Mouse (Mus musculus) stomach, embryonic 14.5 days (tissue): Measurements from ENCODE around the gene 4931428F04Rik. TPM values are rescaled to one million over a fixed set of nuclear protein-coding genes. Genes with fewer than 3 reads are reported as not detected.
"Not testable (repeated sequence)": the region's sequence is repeated elsewhere in the genome, so short reads cannot be mapped to it uniquely, and the experiment has no call there.

Experiments
- ATAC-seq: fragments of 200-750 bp; cut with Nextera tagmentation; 2 replicates; pipeline ENCODE4 v1.8.0; 2017; ENCODE audit warnings: low read depth, moderate TSS enrichment; ENCODE audit not compliant: insufficient number of reproducible peaks, insufficient read depth, low FRiP score
- H3K27ac ChIP-seq: fragments of 300-500 bp; sonication (generic); 2 replicates; pipeline ENCODE4 v1.5.1; 2014; ENCODE audit warnings: mild to moderate bottlenecking, low read length, moderate library complexity, mixed read lengths
- H3K27me3 ChIP-seq: fragments of 300-500 bp; sonication (generic); 2 replicates; pipeline ENCODE4 v1.6.1; 2014; ENCODE audit warnings: low read length, control low read depth, mixed read lengths; ENCODE audit not compliant: control insufficient read depth, insufficient read depth
- H3K36me3 ChIP-seq: fragments of 300-500 bp; sonication (generic); 2 replicates; pipeline ENCODE4 v1.6.1; 2014; ENCODE audit warnings: mild to moderate bottlenecking, control low read depth, low read length, moderate library complexity, mixed read lengths; ENCODE audit not compliant: control insufficient read depth, insufficient read depth
- H3K4me1 ChIP-seq: fragments of 300-500 bp; sonication (generic); 2 replicates; pipeline ENCODE4 v1.6.1; 2014; ENCODE audit warnings: low read length, control low read depth, mixed read lengths; ENCODE audit not compliant: control insufficient read depth, insufficient read depth
- H3K4me2 ChIP-seq: fragments of 300-500 bp; sonication (generic); replicated peaks from 2 replicates; pipeline ENCODE4 v1.6.1; 2014; ENCODE audit warnings: low read depth, low read length, control low read depth
- H3K4me3 ChIP-seq: fragments of 300-500 bp; sonication (generic); 2 replicates; pipeline ENCODE4 v1.5.1; 2014; ENCODE audit warnings: low read depth, low read length, control low read depth
- H3K9ac ChIP-seq: fragments of 300-500 bp; sonication (generic); replicated peaks from 2 replicates; pipeline ENCODE4 v1.6.1; 2014; ENCODE audit warnings: low read depth, mild to moderate bottlenecking, control low read depth, low read length, moderate library complexity, mixed read lengths
- H3K9me3 ChIP-seq: fragments of 300-500 bp; sonication (generic); 2 replicates; pipeline ENCODE4 v1.6.1; 2016; ENCODE audit warnings: low read depth, low read length, control low read depth; ENCODE audit not compliant: control insufficient read depth
- WGBS: fragments of 180-500 bp; shearing (Covaris S2); extraction: QIAGEN DNeasy Blood & Tissue Kit; methylation state at CpG from one replicate; pipeline ENCODE4 v1.1.7; 2014; 5-methylcytosine and 5-hydroxymethylcytosine counted together
- polyA plus RNA-seq: library from polyadenylated mRNA; unstranded; fragments of >200 nt; fragmentation: Nextera tagmentation; extraction: Ambion mirVana; gene quantifications from 2 replicates; pipeline ENCODE4 v1.2.1, GENCODE M21; 2014

Gene 4931428F04Rik
- polyA plus RNA-seq, 1 experiment from 2014 or later = 10.3 TPM

DNA sequence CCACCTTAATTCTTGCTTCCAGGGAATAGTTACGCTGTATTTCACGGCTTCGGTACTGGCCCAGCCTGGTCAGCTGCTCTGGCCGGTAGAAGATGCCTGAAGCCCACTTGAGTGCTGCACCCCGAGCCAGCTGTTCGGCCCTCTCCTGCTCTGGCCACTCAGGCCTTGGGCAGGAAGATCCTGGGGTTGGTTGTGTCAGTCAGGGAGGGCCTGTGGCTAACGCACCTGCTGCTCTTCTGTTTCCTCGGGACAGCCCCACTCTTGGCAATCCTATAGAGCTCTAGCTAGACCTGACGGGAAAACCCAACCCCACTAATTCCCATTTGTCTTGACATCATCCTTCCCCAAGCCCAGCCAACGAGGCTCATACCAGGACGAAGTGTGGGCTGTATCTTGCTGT is 5.6 kb upstream of the 4931428F04Rik start:
- H3K4me3 ChIP-seq = no peak overlapping the region
- ATAC-seq = no peak
- 0 out of 2 replicates have a peak, but pooled peaks cover 4% of the 10 kb centered on the region for H3K27me3 ChIP-seq
- no peak overlapping the region; the same call in 1 of the 2 replicates for H3K27ac ChIP-seq
- H3K4me2 ChIP-seq = no peak overlapping the region
- H3K9me3 ChIP-seq = no peaks in the 10 kb centered on the region
- peaks cover 20% of the 10 kb centered on the region for H3K4me1 ChIP-seq
- WGBS = 70% methylated on average over 11 of the region's 11 CpGs
- no peak overlapping the region for H3K9ac ChIP-seq
- peaks cover 5% of the 10 kb centered on the region for H3K36me3 ChIP-seq

- Histone ChIP-seq H3K27me3 (0 out of 2 replicates have a peak, but pooled peaks cover 4% of the 10 kb centered on the region), H3K4me3 (no peak overlapping the region), H3K27ac (no peak overlapping the region), H3K9ac (no peak overlapping the region), H3K4me2 (no peak overlapping the region), H3K4me1 (peaks cover 25% of the 10 kb centered on the region), H3K36me3 (peaks cover under 1% of the 10 kb centered on the region), H3K9me3 (no peaks in the 10 kb centered on the region)
- no peak for ATAC-seq
- WGBS = 63% methylated on average over 9 of the region's 9 CpGs
Measured at GRCm38 (mm10) chr8:105294776-105295175, 5.1 kb upstream of the 4931428F04Rik start.

GRCm38 (mm10) chr8:105293405-105293804 is 3.7 kb upstream of the 4931428F04Rik start:
- H3K4me1 ChIP-seq = peaks cover 22% of the 10 kb centered on the region

DNA sequence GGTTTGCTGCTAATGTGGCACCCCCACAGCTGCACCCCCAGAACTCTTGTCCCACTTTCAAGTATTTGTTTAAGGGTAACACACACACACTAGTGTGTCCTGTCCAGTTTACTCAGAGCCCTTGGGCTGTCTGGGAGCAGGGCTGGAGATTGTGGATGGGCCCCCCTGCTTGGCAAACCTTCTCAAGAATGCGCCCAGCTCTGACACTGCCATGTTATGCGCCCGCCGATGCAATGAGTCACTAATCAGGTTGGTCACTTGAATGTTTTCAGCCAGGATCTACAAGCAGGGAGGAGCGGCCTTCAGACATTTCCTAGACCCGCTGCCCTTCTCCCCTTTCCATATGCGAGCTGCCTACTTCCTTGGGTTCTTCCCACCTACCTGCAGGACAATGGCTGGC is 2.8 kb upstream of the 4931428F04Rik start:
- no peaks in the 10 kb centered on the region for H3K9me3 ChIP-seq
- no peak overlapping the region for H3K27ac ChIP-seq

More at GRCm38 (mm10) chr8:105293405-105293804, 3.7 kb upstream of the 4931428F04Rik start:
- no peaks in the 10 kb centered on the region for H3K36me3 ChIP-seq
- no peaks in the 10 kb centered on the region for H3K9me3 ChIP-seq
- no peak overlapping the region for H3K9ac ChIP-seq
- no peak overlapping the region for H3K27ac ChIP-seq
- H3K4me2 ChIP-seq = no peak overlapping the region
- 0 out of 2 replicates have a peak, but pooled peaks cover 4% of the 10 kb centered on the region for H3K27me3 ChIP-seq
- no peak for ATAC-seq
- 63% methylated on average over 19 of the region's 19 CpGs for WGBS
- no peak overlapping the region for H3K4me3 ChIP-seq

GRCm38 (mm10) chr8:105291802-105292201 is 2.1 kb upstream of the 4931428F04Rik start:
- ATAC-seq, H3K27ac ChIP-seq, H3K36me3 ChIP-seq, H3K9me3 ChIP-seq, H3K9ac ChIP-seq, H3K4me2 ChIP-seq, H3K27me3 ChIP-seq, H3K4me3 ChIP-seq: not testable (repeated sequence)
- 59% methylated on average over 3 of the region's 3 CpGs for WGBS
- H3K4me1 ChIP-seq = peaks cover 17% of the 10 kb centered on the region; the same call in 1 of the 2 replicates

More for the DNA sequence above, 2.8 kb upstream of the 4931428F04Rik start:
- ATAC-seq = no peak
- Histone ChIP-seq H3K4me2 (no peak overlapping the region), H3K36me3 (no peaks in the 10 kb centered on the region), H3K4me1 (peaks cover 20% of the 10 kb centered on the region; the same call in 1 of the 2 replicates), H3K4me3 (no peak overlapping the region), H3K27me3 (0 out of 2 replicates have a peak, but pooled peaks cover 4% of the 10 kb centered on the region), H3K9ac (no peak overlapping the region)
- WGBS = 79% methylated on average over 7 of the region's 7 CpGs

DNA sequence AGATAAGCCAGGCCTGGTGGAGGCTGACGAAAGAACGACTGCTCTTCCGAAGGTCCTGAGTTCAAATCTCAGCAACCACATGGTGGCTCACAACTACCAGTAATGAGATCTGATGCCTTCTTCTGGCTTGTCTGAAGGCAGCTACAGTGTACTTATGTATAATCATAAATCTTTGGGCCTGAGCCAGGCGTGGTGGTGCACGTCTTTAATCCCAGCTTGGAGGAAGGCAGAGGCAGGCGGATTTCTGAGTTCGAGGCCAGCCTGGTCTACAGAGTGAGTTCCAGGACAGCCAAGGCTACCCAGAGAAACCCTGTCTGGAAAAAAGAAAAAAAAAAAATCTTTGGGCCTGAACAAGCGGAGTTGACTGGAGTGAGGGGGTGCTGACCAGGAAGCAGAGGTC is 1.7 kb upstream of the 4931428F04Rik start:
- not testable (repeated sequence) for H3K36me3 ChIP-seq, ATAC-seq, H3K9me3 ChIP-seq, H3K4me3 ChIP-seq, H3K9ac ChIP-seq, H3K27me3 ChIP-seq, H3K27ac ChIP-seq, H3K4me2 ChIP-seq
- H3K4me1 ChIP-seq = peaks cover 14% of the 10 kb centered on the region; the same call in 1 of the 2 replicates
- WGBS = 84% methylated on average over 8 of the region's 8 CpGs

GRCm38 (mm10) chr8:105290554-105291314 is 1.1 kb upstream of the 4931428F04Rik start:
- H3K4me3 ChIP-seq = peak overlapping the region; percentile 41; the same call in 1 of the 2 replicates
- no peaks in the 10 kb centered on the region for H3K36me3 ChIP-seq
- ATAC-seq = no peak
- H3K9ac ChIP-seq = no peak overlapping the region
- peak overlapping the region; percentile 87; the same call in 1 of the 2 replicates for H3K4me2 ChIP-seq
- peaks cover 14% of the 10 kb centered on the region; the same call in 1 of the 2 replicates for H3K4me1 ChIP-seq
- H3K27ac ChIP-seq = no peak overlapping the region
- H3K9me3 ChIP-seq = no peaks in the 10 kb centered on the region
- 8% methylated on average over 31 of the region's 31 CpGs for WGBS
- H3K27me3 ChIP-seq = 0 out of 2 replicates have a peak, but pooled peaks cover 4% of the 10 kb centered on the region

- Histone ChIP-seq H3K36me3 (peaks cover 4% of the 10 kb centered on the region; the same call in 1 of the 2 replicates), H3K9ac (peak overlapping the region; percentile 28; the same call in 1 of the 2 replicates), H3K4me3 (peak overlapping the region; percentile 41), H3K27ac (peak overlapping the region; percentile 73), H3K4me2 (peak overlapping the region; percentile 87), H3K9me3 (no peaks in the 10 kb centered on the region), H3K27me3 (0 out of 2 replicates have a peak, but pooled peaks cover 4% of the 10 kb centered on the region), H3K4me1 (peaks cover 14% of the 10 kb centered on the region; the same call in 1 of the 2 replicates)
- WGBS = under 1% methylated on average over 53 of the region's 53 CpGs
- peak; percentile 93 for ATAC-seq
Measured at GRCm38 (mm10) chr8:105288958-105289732, 519 bp downstream of the 4931428F04Rik start.
